Mouse (Mus musculus): ENCODE data around the gene Galns. TPM values are rescaled to one million over a fixed set of nuclear protein-coding genes. Genes with fewer than 3 reads are reported as not detected.

The Galns gene
- polyA plus RNA-seq, 1 experiment from 2014 or later = 5.2 TPM

GRCm38 (mm10) chr8:122537812-122538211, 73.5 kb downstream of the Galns start:
- Histone ChIP-seq H3K27me3 (replicated peaks; ENCODE audit: low read depth, poor library complexity, severe bottlenecking) (no peaks in the 10 kb centered on the region), H3K36me3 (replicated peaks) (peaks cover 13% of the 10 kb centered on the region; the same call in 1 of the 2 replicates), H3K27ac (replicated peaks) (peak overlapping the region; percentile 60), H3K4me1 (peaks cover 41% of the 10 kb centered on the region), H3K4me3 (no peak overlapping the region), H3K9me3 (no peaks in the 10 kb centered on the region)
- DNase-seq (ENCODE audit: low spot score) = no peak
- WGBS = 91% methylated on average over 2 of the region's 2 CpGs

DNA sequence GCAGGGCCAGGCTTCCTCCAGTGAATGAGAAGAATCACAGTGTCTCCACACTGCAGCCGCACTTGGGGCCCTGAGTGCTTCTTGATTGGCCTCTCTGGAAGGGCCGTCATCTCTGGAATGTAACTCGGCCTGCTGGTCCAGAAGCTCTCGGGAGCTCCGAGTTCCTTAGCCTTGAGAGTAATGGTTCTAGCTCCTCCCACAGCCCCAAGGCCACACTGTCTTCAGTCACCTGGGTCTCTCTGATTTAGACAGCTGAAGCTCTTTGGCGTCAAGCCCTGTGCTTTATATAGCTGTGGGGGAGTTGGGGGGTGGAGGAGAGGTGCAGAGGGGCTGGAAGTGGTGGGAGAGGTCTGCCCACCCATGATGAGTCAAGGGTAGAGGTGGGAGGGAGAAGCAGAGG, 74.2 kb downstream of the Galns start:
- H3K9me3 ChIP-seq = no peaks in the 10 kb centered on the region
- peak overlapping the region; percentile 60 for H3K27ac ChIP-seq (replicated peaks)
- H3K4me1 ChIP-seq = peaks cover 45% of the 10 kb centered on the region
- H3K27me3 ChIP-seq (replicated peaks; ENCODE audit: low read depth, poor library complexity, severe bottlenecking) = no peaks in the 10 kb centered on the region
- 43% methylated on average over 6 of the region's 6 CpGs for WGBS
- DNase-seq (ENCODE audit: low spot score) = peak; percentile 65
- H3K36me3 ChIP-seq (replicated peaks) = peaks cover 10% of the 10 kb centered on the region; the same call in 1 of the 2 replicates
- H3K4me3 ChIP-seq = no peak overlapping the region

GRCm38 (mm10) chr8:122531312-122531711, 80.0 kb downstream of the Galns start:
- H3K27me3 ChIP-seq (replicated peaks; ENCODE audit: low read depth, poor library complexity, severe bottlenecking) = no peaks in the 10 kb centered on the region
- DNase-seq (ENCODE audit: low spot score) = no peak
- peaks cover 12% of the 10 kb centered on the region; the same call in 1 of the 2 replicates for H3K36me3 ChIP-seq (replicated peaks)
- peak overlapping the region; percentile 61; the same call in 1 of the 2 replicates for H3K27ac ChIP-seq (replicated peaks)
- 80% methylated on average over 8 of the region's 8 CpGs for WGBS
- no peak overlapping the region for H3K4me3 ChIP-seq
- peaks cover 44% of the 10 kb centered on the region for H3K4me1 ChIP-seq
- no peaks in the 10 kb centered on the region; the same call in 1 of the 2 replicates for H3K9me3 ChIP-seq

DNA sequence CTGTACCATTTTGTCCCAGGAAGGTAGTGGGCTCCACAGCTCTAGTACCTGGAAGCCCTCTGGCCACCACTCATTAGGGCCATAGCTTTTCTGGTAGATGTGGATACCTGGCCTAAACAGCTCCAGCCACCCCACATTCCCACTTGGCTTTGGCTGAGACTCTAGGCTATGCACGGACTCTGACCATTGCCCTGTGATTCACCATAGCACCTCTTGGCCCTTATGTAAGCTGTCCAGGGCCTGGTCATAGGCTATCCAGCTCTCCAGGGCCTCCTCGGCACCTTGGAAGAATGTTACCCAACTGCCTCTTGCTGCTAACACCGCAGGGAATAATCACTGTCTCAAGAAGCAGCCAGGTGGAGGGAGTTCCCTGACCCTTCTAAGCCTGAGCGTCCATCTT, 82.1 kb downstream of the Galns start:
- H3K36me3 ChIP-seq (replicated peaks) = peaks cover 12% of the 10 kb centered on the region; the same call in 1 of the 2 replicates
- peaks cover 62% of the 10 kb centered on the region for H3K4me1 ChIP-seq
- no peaks in the 10 kb centered on the region; the same call in 1 of the 2 replicates for H3K9me3 ChIP-seq
- no peaks in the 10 kb centered on the region for H3K27me3 ChIP-seq (replicated peaks; ENCODE audit: low read depth, poor library complexity, severe bottlenecking)
- H3K27ac ChIP-seq (replicated peaks) = no peak overlapping the region
- WGBS = 90% methylated on average over 4 of the region's 4 CpGs
- DNase-seq (ENCODE audit: low spot score) = no peak
- no peak overlapping the region for H3K4me3 ChIP-seq

Small RNAs within 50 kb of the gene (microRNA-seq; reads per million reads assigned to microRNA genes)
- gene Mir6396 = not detected

Other genes with a start within 250 kb of the Galns start
- gene Zc3h18, start 234.9 kb downstream of the Galns start, polyA plus RNA-seq (2016; fragmentation: Nextera tagmentation; extraction: Ambion mirVana) = 81.8 and 82.5 TPM in 2 replicates
- 0.29 TPM in 1 of 2 replicates, not detected in the other for gene Il17c, start 189.4 kb downstream of the Galns start, polyA plus RNA-seq (2016; fragmentation: Nextera tagmentation; extraction: Ambion mirVana)
- gene Cyba, start 178.5 kb downstream of the Galns start, polyA plus RNA-seq (2016; fragmentation: Nextera tagmentation; extraction: Ambion mirVana) = 60.2 and 62.6 TPM in 2 replicates
- gene Mvd, start 168.0 kb downstream of the Galns start, polyA plus RNA-seq (2016; fragmentation: Nextera tagmentation; extraction: Ambion mirVana) = 51.2 and 59.9 TPM in 2 replicates
- 0.57 and 0.67 TPM in 2 replicates for gene Snai3, start 150.7 kb downstream of the Galns start, polyA plus RNA-seq (2016; fragmentation: Nextera tagmentation; extraction: Ambion mirVana)
- gene Rnf166, start 135.4 kb downstream of the Galns start, polyA plus RNA-seq (2016; fragmentation: Nextera tagmentation; extraction: Ambion mirVana) = 32.1 and 33.6 TPM in 2 replicates
- gene Ctu2, start 135.3 kb downstream of the Galns start, polyA plus RNA-seq (2016; fragmentation: Nextera tagmentation; extraction: Ambion mirVana) = 69.9 and 72.9 TPM in 2 replicates
- gene Piezo1, start 60.1 kb downstream of the Galns start, polyA plus RNA-seq (2016; fragmentation: Nextera tagmentation; extraction: Ambion mirVana) = 8.5 and 9.0 TPM in 2 replicates
- gene Cdt1, start 43.4 kb downstream of the Galns start, polyA plus RNA-seq (2016; fragmentation: Nextera tagmentation; extraction: Ambion mirVana) = 70.0 and 76.4 TPM in 2 replicates
- gene Aprt, start 34.6 kb downstream of the Galns start, polyA plus RNA-seq (2016; fragmentation: Nextera tagmentation; extraction: Ambion mirVana) = 296 and 300 TPM in 2 replicates
- 49.6 and 54.9 TPM in 2 replicates for gene Trappc2l, start 177 bp upstream of the Galns start, polyA plus RNA-seq (2016; fragmentation: Nextera tagmentation; extraction: Ambion mirVana)
- gene Pabpn1l, start 11.3 kb upstream of the Galns start, polyA plus RNA-seq (2016; fragmentation: Nextera tagmentation; extraction: Ambion mirVana) = 0.30 TPM in 1 of 2 replicates, not detected in the other
- 1.7 and 2.3 TPM in 2 replicates for gene Cbfa2t3, start 87.6 kb upstream of the Galns start, polyA plus RNA-seq (2016; fragmentation: Nextera tagmentation; extraction: Ambion mirVana)
- 15.9 and 16.4 TPM in 2 replicates for gene Acsf3, start 164.0 kb upstream of the Galns start, polyA plus RNA-seq (2016; fragmentation: Nextera tagmentation; extraction: Ambion mirVana)
- 1.7 and 2.0 TPM in 2 replicates for gene Cdh15, start 236.5 kb upstream of the Galns start, polyA plus RNA-seq (2016; fragmentation: Nextera tagmentation; extraction: Ambion mirVana)

All from embryonic facial prominence, embryonic 10.5 days (tissue).